Comparison of ENCODE assay signal across 7 mouse cellular contexts in the genomic region with DNA sequence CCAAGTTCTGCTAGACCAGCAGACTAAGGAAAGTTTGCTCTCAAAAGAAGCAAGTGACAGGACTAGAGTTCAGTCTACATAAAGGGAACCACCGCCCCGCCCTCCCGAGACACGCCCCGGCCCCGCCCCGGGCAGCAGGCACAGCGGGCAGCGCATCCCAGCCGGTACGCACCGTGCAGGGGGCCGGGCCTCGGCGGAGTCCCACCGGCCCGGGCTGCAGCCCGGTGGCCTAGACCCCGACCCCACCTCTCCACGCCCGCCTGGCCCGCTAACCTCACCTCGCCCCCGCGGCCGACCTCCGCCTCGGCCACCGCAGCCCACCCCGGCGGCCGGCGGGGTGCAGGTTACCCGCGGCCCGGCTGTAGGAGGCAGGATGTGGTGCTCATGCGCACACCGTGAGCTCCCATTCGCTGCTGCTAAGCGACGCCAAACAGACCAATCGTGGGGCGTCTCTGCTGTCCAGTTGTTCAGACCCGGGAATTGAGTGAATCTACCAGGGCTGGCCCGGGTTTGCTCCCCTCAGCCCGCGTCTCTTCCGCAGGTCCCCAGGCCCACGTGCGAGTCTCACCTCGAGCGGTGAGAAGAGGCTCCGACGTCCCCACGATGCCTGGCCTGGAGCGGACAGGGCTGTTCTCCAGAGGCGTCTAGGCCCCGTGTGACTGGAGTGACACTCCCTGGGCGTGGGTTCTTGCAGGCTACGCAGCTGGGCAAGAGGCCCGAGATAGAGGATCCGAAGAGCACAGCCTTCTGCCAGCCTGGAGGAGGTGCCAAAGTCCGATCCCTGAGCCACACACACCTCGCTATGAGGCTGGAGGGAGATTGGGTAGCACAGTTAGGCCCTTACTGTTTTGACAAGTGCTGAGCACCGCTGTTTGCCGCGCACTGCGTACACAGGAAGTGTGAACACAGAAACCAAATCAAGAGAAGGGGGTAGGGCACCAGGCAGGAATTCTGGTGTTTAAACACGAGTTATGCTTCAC. TPM values are rescaled to one million over a fixed set of nuclear protein-coding genes. Genes with fewer than 3 reads are reported as not detected.
DNase-seq lines count a peak whose midpoint lies in the region; ATAC-seq lines count a peak whose summit lies in the region.

A gene (minus strand): TSS at position 845 of the 980 bp plus-strand sequence.

- H3K36me3 ChIP-seq in embryonic facial prominence, embryonic 10.5 days (replicated peaks), result peaks cover 1% of the 10 kb centered on the region
- peaks cover 2% of the 10 kb centered on the region; the same call in 1 of the 2 replicates for H3K36me3 ChIP-seq in limb, embryonic 10.5 days
- peaks cover 6% of the 10 kb centered on the region for H3K36me3 ChIP-seq in midbrain, embryonic 13.5 days

- peak within 1 kb of the TSS; percentile 95 for H3K4me2 ChIP-seq in midbrain, embryonic 13.5 days (replicated peaks)

- peaks cover 28% of the 10 kb centered on the region for H3K4me1 ChIP-seq in embryonic facial prominence, embryonic 10.5 days
- peaks cover 28% of the 10 kb centered on the region for H3K4me1 ChIP-seq in limb, embryonic 10.5 days
- peaks cover 32% of the 10 kb centered on the region for H3K4me1 ChIP-seq in midbrain, embryonic 13.5 days (replicated peaks)

- ATAC-seq in granulocyte monocyte progenitor cell, adult 5-6 weeks (replicated peaks; ENCODE audit: poor library complexity, severe bottlenecking), result peak; percentile 63
- peak; percentile 97 for ATAC-seq in midbrain, embryonic 13.5 days

- WGBS in embryonic facial prominence, embryonic 10.5 days, result under 1% methylated on average over 69 of the region's 69 CpGs
- 2% methylated on average over 67 of the region's 69 CpGs for WGBS in limb, embryonic 10.5 days
- WGBS in midbrain, embryonic 13.5 days, result 1% methylated on average over 59 of the region's 69 CpGs

- peak; percentile 95 for DNase-seq in adrenal gland, postnatal 10 days
- DNase-seq in embryonic facial prominence, embryonic 10.5 days (ENCODE audit: low spot score), result peak; percentile 93
- peak; percentile 94 for DNase-seq in kidney, adult 11 months
- peak; percentile 92 for DNase-seq in limb, embryonic 10.5 days (ENCODE audit: low spot score)
- DNase-seq in spleen, adult 12 weeks (ENCODE audit: low spot score), result peak; percentile 89

- no peaks in the 10 kb centered on the region for H3K9me3 ChIP-seq in embryonic facial prominence, embryonic 10.5 days
- no peaks in the 10 kb centered on the region for H3K9me3 ChIP-seq in limb, embryonic 10.5 days (replicated peaks)
- no peaks in the 10 kb centered on the region for H3K9me3 ChIP-seq in midbrain, embryonic 13.5 days

- H3K9ac ChIP-seq in midbrain, embryonic 13.5 days (replicated peaks), result peak within 1 kb of the TSS; percentile 86

- peak within 1 kb of the TSS; percentile 74 for H3K4me3 ChIP-seq in embryonic facial prominence, embryonic 10.5 days
- peak within 1 kb of the TSS; percentile 81 for H3K4me3 ChIP-seq in limb, embryonic 10.5 days
- H3K4me3 ChIP-seq in midbrain, embryonic 13.5 days (replicated peaks), result peak within 1 kb of the TSS; percentile 83

- peak within 1 kb of the TSS; percentile 90 for H3K27ac ChIP-seq in embryonic facial prominence, embryonic 10.5 days (replicated peaks)
- H3K27ac ChIP-seq in limb, embryonic 10.5 days, result peak within 1 kb of the TSS; percentile 92
- H3K27ac ChIP-seq in midbrain, embryonic 13.5 days, result peak within 1 kb of the TSS; percentile 81

- no peaks in the 10 kb centered on the region for H3K27me3 ChIP-seq in embryonic facial prominence, embryonic 10.5 days (replicated peaks; ENCODE audit: low read depth, poor library complexity, severe bottlenecking)
- no peaks in the 10 kb centered on the region for H3K27me3 ChIP-seq in limb, embryonic 10.5 days (ENCODE audit: low read depth, poor library complexity, severe bottlenecking)
- no peaks in the 10 kb centered on the region; the same call in 1 of the 2 replicates for H3K27me3 ChIP-seq in midbrain, embryonic 13.5 days

RNA-seq across cellular contexts. Expression of the gene that starts here (rescaled TPM):
- total RNA-seq in adrenal gland, postnatal 10 days (2021), result 1 to 10 TPM; 5.4 to 5.8 TPM
- polyA plus RNA-seq in embryonic facial prominence, embryonic 10.5 days (2016; fragmentation: Nextera tagmentation; extraction: Ambion mirVana), result 14.9 and 17.8 TPM in 2 replicates
- total RNA-seq in granulocyte monocyte progenitor cell, adult 5-6 weeks (2014; fragmentation: Nextera tagmentation), result 14.7 and 18.2 TPM in 2 replicates
- total RNA-seq in granulocyte monocyte progenitor cell, adult 5-6 weeks (2017), result 4.7 and 10.5 TPM in 2 replicates
- 10.9 and 12.6 TPM in 2 replicates for polyA plus RNA-seq in limb, embryonic 10.5 days (2016; fragmentation: Nextera tagmentation; extraction: Ambion mirVana)
- polyA plus RNA-seq in midbrain, embryonic 13.5 days (2015; fragmentation: Nextera tagmentation; extraction: Ambion mirVana), result 31.1 and 36.1 TPM in 2 replicates

Comparison
In these comparisons a context has a peak if more than half of its experiments do, and no peak if none do; other contexts are left out.
1. Peak in every context shown above with its lines: DNase-seq, ATAC-seq, H3K4me3 ChIP-seq and H3K27ac ChIP-seq.